Mouse (Mus musculus): ENCODE results near the gene Tab3.

GRCm38 (mm10) chrX:85580768-85581167, 6.9 kb downstream of the Tab3 start:
- TF ChIP-seq TBP (conservative IDR thresholded peaks at IDR 0.05; ENCODE audit: low read depth, low read length) (no peak), E2F4 (IDR thresholded peaks at IDR 0.05; ENCODE audit: insufficient replicate concordance, low read depth, low read length) (no peak), MAFK (IDR thresholded peaks at IDR 0.05; ENCODE audit: insufficient replicate concordance, low read length) (no peak), MAZ (IDR thresholded peaks at IDR 0.05; ENCODE audit: low read depth, low read length) (no peak), ELF1 (IDR thresholded peaks at IDR 0.05; ENCODE audit: low read depth, low read length) (no peak), USF2 (conservative IDR thresholded peaks at IDR 0.05; ENCODE audit: low read depth, low read length) (no peak), POLR2A (IDR thresholded peaks at IDR 0.05; ENCODE audit: low read depth, low read length) (no peak), SIN3A (IDR thresholded peaks at IDR 0.05; ENCODE audit: low read length) (no peak), MAX (IDR thresholded peaks at IDR 0.05; ENCODE audit: low read length) (no peak), CTCF (conservative IDR thresholded peaks at IDR 0.05 in 1 of 2, IDR thresholded peaks at IDR 0.05 in 1 of 2; ENCODE audit: low read depth in 2 of 2, low read length in 2 of 2) (no peak), EP300 (IDR thresholded peaks at IDR 0.05; ENCODE audit: low read length) (no peak), NELFE (IDR thresholded peaks at IDR 0.05; ENCODE audit: low read depth, low read length) (no peak)

All from CH12.LX (cell line).